Mouse (Mus musculus) MEL (cell line): ENCODE results near the gene Ccl25.

ENCODE experiments used
- BHLHE40 ChIP-seq: IDR thresholded peaks from 2 replicates; pipeline ENCODE4 v1.6.1; 2012; ENCODE audit warnings: low read depth, mild to moderate bottlenecking, inconsistent platforms, low read length, improper control_type of control experiment, borderline replicate concordance
- CHD2 ChIP-seq: IDR thresholded peaks from 2 replicates; pipeline ENCODE4 v1.6.1; 2011; ENCODE audit warnings: low read length, improper control_type of control experiment
- CTCF ChIP-seq, 3 experiments: IDR thresholded peaks in 2 of 3; conservative IDR thresholded peaks in 1 of 3; 2 replicates each; pipeline ENCODE4 v1.5.1; 2011 to 2012; ENCODE audit warnings: low read length in 3 of 3, low read depth in 2 of 3, mild to moderate bottlenecking in 2 of 3, improper control_type of control experiment in 1 of 3, inconsistent platforms in 1 of 3, mixed read lengths in 1 of 3, moderate library complexity in 1 of 3; ENCODE audit not compliant: control insufficient read depth in 1 of 3, insufficient read depth in 1 of 3, poor library complexity in 1 of 3, severe bottlenecking in 1 of 3
- GATA1 ChIP-seq: IDR thresholded peaks from 2 replicates; pipeline ENCODE4 v1.6.1; 2011; ENCODE audit warnings: low read depth, low read length, improper control_type of control experiment
- KAT2A ChIP-seq: conservative IDR thresholded peaks from 2 replicates; pipeline ENCODE4 v1.6.1; 2012; ENCODE audit warnings: low read depth, low read length, improper control_type of control experiment, inconsistent platforms
- POLR2A ChIP-seq, 2 experiments: IDR thresholded peaks; 2 replicates each; pipeline ENCODE4 v1.6.1; 2011 to 2012; ENCODE audit warnings: low read length in 2 of 2, mild to moderate bottlenecking in 2 of 2, control low read depth in 1 of 2, improper control_type of control experiment in 1 of 2, low read depth in 1 of 2, moderate library complexity in 1 of 2; ENCODE audit not compliant: control insufficient read depth in 1 of 2, insufficient read depth in 1 of 2, poor library complexity in 1 of 2
- ZMIZ1 ChIP-seq: IDR thresholded peaks from 2 replicates; pipeline ENCODE4 v1.6.1; 2012; ENCODE audit warnings: low read depth, mild to moderate bottlenecking, inconsistent platforms, low read length, improper control_type of control experiment, moderate library complexity

GRCm38 (mm10) chr8:4366189-4366588 lies 41.2 kb downstream of the Ccl25 start:
- TF ChIP-seq CHD2 (no peak), KAT2A (no peak), CTCF (IDR thresholded peaks at IDR 0.05 in 2 of 3, conservative IDR thresholded peaks at IDR 0.05 in 1 of 3; ENCODE audit: control insufficient read depth in 1 of 3, insufficient read depth in 1 of 3, low read depth in 2 of 3, low read length in 3 of 3, poor library complexity in 1 of 3, severe bottlenecking in 1 of 3) (no peak), POLR2A (IDR thresholded peaks at IDR 0.05; ENCODE audit: control insufficient read depth in 1 of 2, insufficient read depth in 1 of 2, low read depth in 1 of 2, low read length in 2 of 2, poor library complexity in 1 of 2) (no peak), BHLHE40 (no peak), GATA1 (no peak), ZMIZ1 (no peak)
